In genomic region chr9:40744233-40744632, GRCm38 (mm10) we compare ENCODE assay signal across 9 mouse cellular contexts. TPM values are rescaled to one million over a fixed set of nuclear protein-coding genes. Genes with fewer than 3 reads are reported as not detected.
DNase-seq lines count a peak whose midpoint lies in the region; ATAC-seq and TF ChIP-seq lines count a peak whose summit lies in the region.
"Had no signal": no experiment of that assay in that cellular context is flagged by ENCODE, and none has a peak within 500 bp of the region (broad histone marks: within the 10 kb centered on the region; RNA-seq: fewer than 3 reads in every experiment).

No protein-coding gene starts in this region.

- peaks cover 23% of the 10 kb centered on the region for H3K4me1 ChIP-seq in midbrain, embryonic 13.5 days (replicated peaks)
- no peaks in the 10 kb centered on the region for H3K4me1 ChIP-seq in midbrain, embryonic 11.5 days (ENCODE audit: control insufficient read depth, insufficient read depth, low read length)
- H3K4me1 ChIP-seq in embryonic facial prominence, embryonic 13.5 days, result peaks cover 33% of the 10 kb centered on the region
- H3K4me1 ChIP-seq in liver, embryonic 14.5 days (replicated peaks; ENCODE audit: control insufficient read depth in 2 of 2, insufficient read depth in 2 of 2, low read length in 1 of 2), result peaks cover 0 to 12% of the 10 kb centered on the region in 2 experiments; a peak in 2 of 4 replicates
- H3K4me1 ChIP-seq in spleen, adult 2 months (ENCODE audit: control insufficient read depth, insufficient read depth, insufficient read length), result peaks cover 18% of the 10 kb centered on the region; the same call in 1 of the 2 replicates

- H3K9me3 ChIP-seq in midbrain, embryonic 13.5 days, result no peaks in the 10 kb centered on the region
- H3K9me3 ChIP-seq in midbrain, embryonic 11.5 days (ENCODE audit: control insufficient read depth, low read length), result no peaks in the 10 kb centered on the region
- H3K9me3 ChIP-seq in embryonic facial prominence, embryonic 13.5 days, result no peaks in the 10 kb centered on the region
- H3K9me3 ChIP-seq in liver, embryonic 14.5 days (ENCODE audit: control insufficient read depth, low read length), result no peaks in the 10 kb centered on the region

- no peak for ATAC-seq in midbrain, embryonic 13.5 days
- ATAC-seq in midbrain, embryonic 11.5 days (ENCODE audit: low FRiP score), result no peak
- no peak for ATAC-seq in embryonic facial prominence, embryonic 13.5 days (ENCODE audit: insufficient number of reproducible peaks, insufficient read depth, low FRiP score, low TSS enrichment, low read depth)
- ATAC-seq in liver, embryonic 14.5 days (ENCODE audit: insufficient read depth), result peak; percentile 41; the same call in 1 of the 2 replicates

- H3K4me2 ChIP-seq in midbrain, embryonic 13.5 days (replicated peaks), result no peak overlapping the region
- no peak overlapping the region for H3K4me2 ChIP-seq in midbrain, embryonic 11.5 days
- no peak overlapping the region for H3K4me2 ChIP-seq in embryonic facial prominence, embryonic 13.5 days
- no peak overlapping the region for H3K4me2 ChIP-seq in liver, embryonic 14.5 days (ENCODE audit: low read depth)

- no peaks in the 10 kb centered on the region for H3K36me3 ChIP-seq in midbrain, embryonic 13.5 days
- no peaks in the 10 kb centered on the region for H3K36me3 ChIP-seq in midbrain, embryonic 11.5 days (ENCODE audit: control insufficient read depth, insufficient read depth, low read length)
- peaks cover 4% of the 10 kb centered on the region; the same call in 1 of the 2 replicates for H3K36me3 ChIP-seq in embryonic facial prominence, embryonic 13.5 days
- no peaks in the 10 kb centered on the region for H3K36me3 ChIP-seq in liver, embryonic 14.5 days (replicated peaks; ENCODE audit: control insufficient read depth, insufficient read depth, low read depth)
- no peaks in the 10 kb centered on the region for H3K36me3 ChIP-seq in spleen, adult 2 months (ENCODE audit: control insufficient read depth, insufficient read depth, low read length)

- H3K27me3 ChIP-seq in midbrain, embryonic 13.5 days, result no peaks in the 10 kb centered on the region
- no peaks in the 10 kb centered on the region for H3K27me3 ChIP-seq in midbrain, embryonic 11.5 days (ENCODE audit: control insufficient read depth, insufficient read depth, low read length)
- no peaks in the 10 kb centered on the region for H3K27me3 ChIP-seq in embryonic facial prominence, embryonic 13.5 days
- H3K27me3 ChIP-seq in liver, embryonic 14.5 days (ENCODE audit: control insufficient read depth, insufficient read depth, low read length), result no peaks in the 10 kb centered on the region
- H3K27me3 ChIP-seq in spleen, adult 2 months (ENCODE audit: control insufficient read depth, insufficient read depth, low read length), result no peaks in the 10 kb centered on the region

- 55% methylated on average over 3 of the region's 3 CpGs for whole genome bisulfite sequencing in midbrain, embryonic 13.5 days
- WGBS in midbrain, embryonic 11.5 days, result 57% methylated on average over 3 of the region's 3 CpGs
- 56% methylated on average over 3 of the region's 3 CpGs for WGBS in embryonic facial prominence, embryonic 13.5 days
- WGBS in liver, embryonic 14.5 days (ENCODE audit: insufficient replicate concordance), result 37% methylated on average over 3 of the region's 3 CpGs
- WGBS in spleen, adult 2 months, result 44% methylated on average over 3 of the region's 3 CpGs

- 0 out of 2 replicates have a peak overlapping the region, but pooled peaks have one; percentile 8 for H3K27ac ChIP-seq in midbrain, embryonic 13.5 days
- H3K27ac ChIP-seq in midbrain, embryonic 11.5 days (ENCODE audit: low read depth, low read length), result no peak overlapping the region
- H3K27ac ChIP-seq in embryonic facial prominence, embryonic 13.5 days, result peak overlapping the region; percentile 40; the same call in 1 of the 2 replicates
- H3K27ac ChIP-seq in liver, embryonic 14.5 days, result no peak overlapping the region
- peak overlapping the region; percentile 75 for H3K27ac ChIP-seq in spleen, adult 2 months (ENCODE audit: insufficient read depth, low read length)
- H3K27ac ChIP-seq: stomach, postnatal 0 days had no signal

- no peak for DNase-seq in midbrain, embryonic 11.5 days (ENCODE audit: low spot score, missing footprints)
- DNase-seq in liver, embryonic 14.5 days (ENCODE audit: low read depth in 3 of 3, low spot score in 3 of 3), result no peak
- DNase-seq in spleen, adult 2 months (ENCODE audit: low read depth in 1 of 2, low spot score in 2 of 2), result peak in 1 of 2 experiments; percentile 18
- DNase-seq in adrenal gland, postnatal 4 days (ENCODE audit: low spot score in 2 of 2), result no peak
- DNase-seq in left cerebral cortex, postnatal 36 days (ENCODE audit: low spot score in 2 of 2), result no peak
- DNase-seq: kidney, adult 18-20 months had no signal

- no peak overlapping the region for H3K4me3 ChIP-seq in midbrain, embryonic 13.5 days (replicated peaks)
- H3K4me3 ChIP-seq in midbrain, embryonic 11.5 days (ENCODE audit: low read depth, low read length), result no peak overlapping the region
- H3K4me3 ChIP-seq in embryonic facial prominence, embryonic 13.5 days, result no peak overlapping the region
- no peak overlapping the region for H3K4me3 ChIP-seq in liver, embryonic 14.5 days (ENCODE audit: insufficient read depth in 1 of 2, low read depth in 2 of 2, low read length in 2 of 2)
- H3K4me3 ChIP-seq in spleen, adult 2 months (ENCODE audit: extremely low read depth, insufficient read depth, insufficient read length), result no peak overlapping the region

- TF ChIP-seq CTCF in liver, embryonic 14.5 days (IDR thresholded peaks at IDR 0.05; ENCODE audit: low read depth), result no peak
- no peak for TF ChIP-seq CTCF in spleen, adult 2 months (IDR thresholded peaks at IDR 0.05; ENCODE audit: extremely low read depth, insufficient read depth, insufficient read length, insufficient replicate concordance)

- no peak for TF ChIP-seq EP300 in liver, embryonic 14.5 days (IDR thresholded peaks at IDR 0.05; ENCODE audit: low read depth)

- intact Hi-C loops in left cerebral cortex, postnatal 36 days (cut with DNase I), result no loop called here

- H3K9ac ChIP-seq in midbrain, embryonic 13.5 days (replicated peaks), result no peak overlapping the region
- H3K9ac ChIP-seq in midbrain, embryonic 11.5 days (ENCODE audit: low read length), result no peak overlapping the region
- H3K9ac ChIP-seq in embryonic facial prominence, embryonic 13.5 days, result no peak overlapping the region
- H3K9ac ChIP-seq in liver, embryonic 14.5 days (replicated peaks), result no peak overlapping the region

- no peak for TF ChIP-seq POLR2A in spleen, adult 2 months (IDR thresholded peaks at IDR 0.05; ENCODE audit: low read depth, low read length)

RNA-seq across cellular contexts. Expression of gene Hspa8, which starts 56.6 kb away (rescaled TPM):
- polyA plus RNA-seq in midbrain, embryonic 13.5 days (2015; fragmentation: Nextera tagmentation; extraction: Ambion mirVana), result 2,863 and 3,076 TPM in 2 replicates
- 3,704 and 3,886 TPM in 2 replicates for polyA plus RNA-seq in midbrain, embryonic 11.5 days (2014; fragmentation: Nextera tagmentation; extraction: Ambion mirVana)
- 2,195 and 2,229 TPM in 2 replicates for polyA plus RNA-seq in embryonic facial prominence, embryonic 13.5 days (2015; fragmentation: Nextera tagmentation; extraction: Ambion mirVana)
- polyA plus RNA-seq in liver, embryonic 14.5 days (2012; rRNA removed), result 1,333 and 1,529 TPM in 2 replicates
- polyA plus RNA-seq in liver, embryonic 14.5 days (2014; fragmentation: Nextera tagmentation; extraction: Ambion mirVana), result 1,148 and 1,204 TPM in 2 replicates
- polyA plus RNA-seq in spleen, adult 2 months (2012; rRNA removed), result 1,187 and 1,452 TPM in 2 replicates
- total RNA-seq in adrenal gland, postnatal 4 days (2021), result 1,000 to 10,000 TPM; 1,260 to 1,409 TPM
- 1,000 to 10,000 TPM; 2,228 to 2,287 TPM for total RNA-seq in left cerebral cortex, postnatal 36 days (2021)

RNA-seq across cellular contexts. Expression of gene Clmp, which starts 58.5 kb away (rescaled TPM):
- polyA plus RNA-seq in midbrain, embryonic 13.5 days (2015; fragmentation: Nextera tagmentation; extraction: Ambion mirVana), result 43.6 and 45.8 TPM in 2 replicates
- polyA plus RNA-seq in midbrain, embryonic 11.5 days (2014; fragmentation: Nextera tagmentation; extraction: Ambion mirVana), result 26.2 and 29.7 TPM in 2 replicates
- 55.9 and 56.5 TPM in 2 replicates for polyA plus RNA-seq in embryonic facial prominence, embryonic 13.5 days (2015; fragmentation: Nextera tagmentation; extraction: Ambion mirVana)
- 0.39 and 0.59 TPM in 2 replicates for polyA plus RNA-seq in liver, embryonic 14.5 days (2012; rRNA removed)
- polyA plus RNA-seq in liver, embryonic 14.5 days (2014; fragmentation: Nextera tagmentation; extraction: Ambion mirVana), result 0.55 and 0.80 TPM in 2 replicates
- polyA plus RNA-seq in spleen, adult 2 months (2012; rRNA removed), result 1.4 and 7.2 TPM in 2 replicates
- total RNA-seq in adrenal gland, postnatal 4 days (2021), result 10 to 100 TPM; 13.0 to 16.6 TPM
- 10 to 100 TPM; 20.2 to 34.1 TPM for total RNA-seq in left cerebral cortex, postnatal 36 days (2021)

Comparison
In these comparisons a context has a peak if more than half of its experiments do, and no peak if none do; other contexts are left out.
1. H3K27ac ChIP-seq: peak in midbrain, embryonic 13.5 days (single experiment), embryonic facial prominence, embryonic 13.5 days (single experiment) and spleen, adult 2 months (single experiment); none in midbrain, embryonic 11.5 days (single experiment) and liver, embryonic 14.5 days (single experiment).